Mouse (Mus musculus) E14TG2a.4 (cell line): Measurements from ENCODE around the gene Ston1.

ENCODE experiments used
- CTCF ChIP-seq: conservative IDR thresholded peaks from 2 replicates; pipeline ENCODE4 v1.5.1; 2014; ENCODE audit warnings: low read length
- NANOG ChIP-seq: IDR thresholded peaks from 2 replicates; pipeline ENCODE4 v1.6.1; 2014; ENCODE audit warnings: borderline replicate concordance, low read length, mixed read lengths
- POU5F1 ChIP-seq: IDR thresholded peaks from 2 replicates; pipeline ENCODE4 v1.6.1; 2014; ENCODE audit warnings: low read length, borderline replicate concordance

GRCm38 (mm10) chr17:88615492-88616155 lies 18.1 kb downstream of the Ston1 start:
- TF ChIP-seq CTCF = no peak
- TF ChIP-seq NANOG = no peak
- no peak for TF ChIP-seq POU5F1
